Mouse (Mus musculus): ENCODE measurements around the gene Dstn. TPM values are rescaled to one million over a fixed set of nuclear protein-coding genes. Genes with fewer than 3 reads are reported as not detected.

Gene Dstn
- total RNA-seq, 2 experiments from 2014 or later: 175 to 191 TPM

Other genes with a start within 250 kb of the Dstn start
- 1 to 10 TPM in 1 of 2 experiments, under 1 TPM in 1; 0.87 to 1.3 TPM for gene Bfsp1, start 52.1 kb upstream of the Dstn start, total RNA-seq (2021)
- gene Rrbp1, start 95.9 kb downstream of the Dstn start, total RNA-seq (2021): 100 to 1,000 TPM; 189 to 196 TPM
- not detected for gene Banf2, start 117.7 kb downstream of the Dstn start, total RNA-seq (2021)

Data from adrenal gland, postnatal 10 days (tissue).